Mouse (Mus musculus) neural tube, postnatal 0 days (tissue): ENCODE data around the gene Olfr73. TPM values are rescaled to one million over a fixed set of nuclear protein-coding genes. Genes with fewer than 3 reads are reported as not detected.

ENCODE experiments used
- polyA plus RNA-seq: library from polyadenylated mRNA; unstranded; fragments of >200 nt; fragmentation: Nextera tagmentation; extraction: Ambion mirVana; gene quantifications from 2 replicates; pipeline ENCODE4 v1.2.1, GENCODE M21; 2015

The Olfr73 gene
- polyA plus RNA-seq: not detected in 2 replicates

DNA sequence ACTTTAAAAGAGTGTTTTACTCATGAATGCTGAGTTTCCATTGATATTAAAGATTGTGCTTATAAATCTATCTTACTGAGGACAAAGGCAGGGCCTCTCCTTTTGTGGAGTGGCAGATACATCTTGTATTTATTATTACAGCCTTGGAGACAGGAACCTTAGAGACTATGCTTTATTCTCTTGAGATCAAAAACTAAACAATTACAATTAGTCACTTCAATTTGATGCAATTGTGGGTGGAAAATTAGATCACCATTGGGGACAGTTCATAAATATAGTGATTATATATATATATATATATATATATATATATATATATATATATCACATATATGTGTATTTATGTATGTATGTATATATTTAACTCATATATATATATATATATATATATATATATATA is at the start of gene Olfr73:
Gene Olfr73 (minus strand): TSS at position 101 of the 400 bp plus-strand sequence.

DNA sequence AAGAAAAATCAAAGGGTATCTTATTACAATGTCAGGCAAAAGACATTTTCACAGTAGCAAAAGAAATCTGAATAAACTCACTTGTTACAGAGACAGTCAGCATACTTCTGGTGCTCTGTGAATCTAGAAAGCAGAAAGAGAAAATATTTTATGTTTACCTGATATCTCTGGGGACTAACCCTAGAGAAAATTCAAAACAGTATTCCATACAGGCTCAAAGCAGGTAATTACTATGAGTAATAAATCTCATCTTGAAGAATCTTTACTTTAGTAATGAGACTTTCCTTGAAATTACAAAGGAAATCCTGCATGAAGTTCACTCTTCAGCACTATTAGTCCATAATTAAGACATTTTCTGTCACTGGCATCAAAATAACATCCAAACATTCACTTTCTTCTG is 34.2 kb upstream of the Olfr73 start, which contains the start of gene Olfr1163:
Gene Olfr1163 (minus strand): TSS at position 101 of the 400 bp plus-strand sequence.

DNA sequence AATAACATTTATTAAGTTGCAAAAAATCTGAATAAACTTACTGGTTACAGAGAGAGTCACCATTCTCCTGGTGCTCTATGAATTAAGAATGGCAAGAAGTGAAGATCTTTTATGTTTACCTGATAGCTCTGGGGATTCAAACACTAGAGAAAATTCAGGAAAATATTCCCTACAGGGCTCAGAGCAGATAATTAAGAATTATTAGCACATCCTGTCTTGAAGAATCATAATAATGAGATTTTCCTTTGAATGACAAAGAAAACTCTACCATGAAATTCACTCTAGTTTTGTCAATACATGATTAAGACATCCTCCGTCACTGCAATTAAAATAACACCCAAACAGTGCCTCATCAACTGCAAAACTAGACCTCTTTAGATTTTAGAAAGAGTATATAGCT is 13.5 kb upstream of the Olfr73 start, which contains the start of gene Olfr1162:
Gene Olfr1162 (minus strand): TSS at position 101 of the 400 bp plus-strand sequence.

DNA sequence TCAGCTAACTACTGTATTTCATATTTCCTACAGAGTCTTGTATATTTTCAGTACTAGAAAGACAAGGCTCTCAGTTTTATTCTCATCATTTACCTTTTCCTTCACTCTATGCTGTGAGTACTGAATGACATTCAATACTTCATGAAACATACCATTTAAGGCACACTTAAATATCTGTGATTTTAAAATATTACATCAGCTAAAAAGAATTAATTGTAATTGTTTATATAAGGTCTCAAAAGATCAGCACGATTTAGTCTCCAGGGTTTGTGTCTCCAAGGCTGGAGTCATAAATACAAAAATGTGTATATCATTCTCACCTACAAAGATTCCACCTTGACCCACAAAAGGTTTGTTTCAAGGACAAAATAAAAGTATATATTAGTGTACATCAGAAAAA is 15.0 kb downstream of the Olfr73 start, which contains the start of gene Olfr1161:
Gene Olfr1161 (plus strand): TSS at position 301 of the 400 bp plus-strand sequence.

DNA sequence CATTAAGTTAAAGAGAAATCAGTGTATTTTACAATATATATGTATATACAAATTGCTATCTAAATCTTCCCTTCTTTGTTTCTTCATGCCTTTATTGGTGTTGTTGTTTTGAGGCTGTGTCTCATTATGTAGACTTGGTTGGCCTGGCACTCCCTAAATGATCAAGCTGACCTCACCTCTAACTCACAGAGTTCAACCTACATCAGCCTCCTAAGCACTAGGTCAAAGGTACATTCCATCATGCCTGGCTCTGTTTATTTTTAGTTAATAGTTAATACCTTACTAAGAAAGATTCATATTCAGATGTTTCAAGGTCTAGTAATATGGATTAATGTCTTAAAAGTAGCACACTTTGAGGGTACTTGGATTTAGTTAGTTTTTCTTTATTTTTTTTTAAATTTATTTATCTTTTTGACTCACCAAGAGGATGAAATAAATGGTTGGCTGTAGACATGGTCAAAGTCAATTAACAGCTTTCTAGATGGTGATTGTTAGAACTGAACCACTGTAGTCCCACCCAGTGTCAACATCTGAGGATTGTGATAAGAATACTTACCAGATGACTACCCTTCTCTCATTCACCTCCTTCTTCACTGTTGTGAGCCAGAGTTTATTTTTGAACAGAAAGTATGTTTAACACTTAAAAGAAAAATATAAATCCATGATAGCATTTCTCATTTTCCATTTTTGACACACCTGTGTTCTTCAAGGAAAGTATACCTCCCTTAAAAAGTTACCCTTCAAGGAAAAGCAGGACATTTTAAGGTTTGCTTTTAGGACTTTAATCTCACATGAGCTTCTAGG is 29.8 kb downstream of the Olfr73 start, which contains the start of gene Olfr1160:
Gene Olfr1160 (minus strand): TSS at position 754 of the 804 bp plus-strand sequence.

DNA sequence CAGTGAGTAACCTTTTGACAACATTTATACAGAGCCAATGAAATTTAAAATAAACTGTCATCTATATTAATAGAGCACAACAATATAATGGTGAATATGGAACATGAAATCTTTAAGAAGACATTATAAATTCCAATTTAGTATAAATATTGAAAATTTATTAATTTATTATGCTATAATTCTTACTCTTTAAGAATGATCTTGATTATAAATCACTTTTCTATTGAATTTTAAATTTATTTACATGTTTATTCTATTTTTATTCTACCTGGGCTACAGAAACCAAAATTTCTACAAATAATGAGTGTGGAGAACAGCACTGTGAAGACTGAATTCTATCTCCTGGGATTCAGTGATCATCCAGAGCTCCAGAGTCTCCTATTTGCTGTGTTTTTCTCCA is 47.7 kb downstream of the Olfr73 start, which contains the start of gene Olfr1158:
Gene Olfr1158 (plus strand): TSS at position 301 of the 400 bp plus-strand sequence.

Other genes with a start within 250 kb of the Olfr73 start
- gene Olfr1143, start 237.1 kb downstream of the Olfr73 start, polyA plus RNA-seq: not detected in 2 replicates
- gene Olfr1145, start 227.9 kb downstream of the Olfr73 start, polyA plus RNA-seq: not detected in 2 replicates
- gene Olfr1148, start 207.2 kb downstream of the Olfr73 start, polyA plus RNA-seq: not detected in 2 replicates
- gene Olfr1150-ps1, start 193.7 kb downstream of the Olfr73 start, polyA plus RNA-seq: not detected in 2 replicates
- not detected in 2 replicates for gene Olfr1151, start 181.8 kb downstream of the Olfr73 start, polyA plus RNA-seq
- gene Olfr1152, start 171.2 kb downstream of the Olfr73 start, polyA plus RNA-seq: not detected in 2 replicates
- gene Olfr1153, start 142.7 kb downstream of the Olfr73 start, polyA plus RNA-seq: not detected in 2 replicates
- not detected in 2 replicates for gene Olfr1154, start 132.5 kb downstream of the Olfr73 start, polyA plus RNA-seq
- gene Olfr1155, start 92.6 kb downstream of the Olfr73 start, polyA plus RNA-seq: not detected in 2 replicates
- not detected in 2 replicates for gene Olfr1156, start 84.6 kb downstream of the Olfr73 start, polyA plus RNA-seq
- not detected in 2 replicates for gene Olfr1157, start 69.4 kb downstream of the Olfr73 start, polyA plus RNA-seq
- not detected in 2 replicates for gene Olfr74, start 63.0 kb downstream of the Olfr73 start, polyA plus RNA-seq
- not detected in 2 replicates for gene Olfr1158, start 47.6 kb downstream of the Olfr73 start, polyA plus RNA-seq
- gene Olfr1160, start 29.4 kb downstream of the Olfr73 start, polyA plus RNA-seq: not detected in 2 replicates
- gene Olfr1161, start 14.9 kb downstream of the Olfr73 start, polyA plus RNA-seq: not detected in 2 replicates
- not detected in 2 replicates for gene Olfr1162, start 13.4 kb upstream of the Olfr73 start, polyA plus RNA-seq
- gene Olfr1163, start 34.1 kb upstream of the Olfr73 start, polyA plus RNA-seq: not detected in 2 replicates
- not detected in 2 replicates for gene Olfr1164, start 56.3 kb upstream of the Olfr73 start, polyA plus RNA-seq
- not detected in 2 replicates for gene Olfr1166, start 90.6 kb upstream of the Olfr73 start, polyA plus RNA-seq
- gene Olfr1167, start 117.5 kb upstream of the Olfr73 start, polyA plus RNA-seq: not detected in 2 replicates
- not detected in 2 replicates for gene Olfr1168, start 144.2 kb upstream of the Olfr73 start, polyA plus RNA-seq
- gene Olfr1170, start 190.6 kb upstream of the Olfr73 start, polyA plus RNA-seq: not detected in 2 replicates
- gene Olfr1173, start 242.2 kb upstream of the Olfr73 start, polyA plus RNA-seq: not detected in 2 replicates